Mouse (Mus musculus) embryonic fibroblast, embryonic 13.5 days (primary cell): ENCODE measurements around the gene Ndufb7.

Experiments
- CTCF ChIP-seq: IDR thresholded peaks from 2 replicates; pipeline ENCODE4 v1.5.1; 2011; ENCODE audit warnings: mild to moderate bottlenecking, control low read depth, low read length, moderate library complexity, borderline replicate concordance; ENCODE audit not compliant: insufficient read depth
- POLR2A ChIP-seq: IDR thresholded peaks from 2 replicates; pipeline ENCODE4 v1.6.1; 2011; ENCODE audit warnings: low read depth, mild to moderate bottlenecking, control low read depth, low read length, moderate library complexity

DNA sequence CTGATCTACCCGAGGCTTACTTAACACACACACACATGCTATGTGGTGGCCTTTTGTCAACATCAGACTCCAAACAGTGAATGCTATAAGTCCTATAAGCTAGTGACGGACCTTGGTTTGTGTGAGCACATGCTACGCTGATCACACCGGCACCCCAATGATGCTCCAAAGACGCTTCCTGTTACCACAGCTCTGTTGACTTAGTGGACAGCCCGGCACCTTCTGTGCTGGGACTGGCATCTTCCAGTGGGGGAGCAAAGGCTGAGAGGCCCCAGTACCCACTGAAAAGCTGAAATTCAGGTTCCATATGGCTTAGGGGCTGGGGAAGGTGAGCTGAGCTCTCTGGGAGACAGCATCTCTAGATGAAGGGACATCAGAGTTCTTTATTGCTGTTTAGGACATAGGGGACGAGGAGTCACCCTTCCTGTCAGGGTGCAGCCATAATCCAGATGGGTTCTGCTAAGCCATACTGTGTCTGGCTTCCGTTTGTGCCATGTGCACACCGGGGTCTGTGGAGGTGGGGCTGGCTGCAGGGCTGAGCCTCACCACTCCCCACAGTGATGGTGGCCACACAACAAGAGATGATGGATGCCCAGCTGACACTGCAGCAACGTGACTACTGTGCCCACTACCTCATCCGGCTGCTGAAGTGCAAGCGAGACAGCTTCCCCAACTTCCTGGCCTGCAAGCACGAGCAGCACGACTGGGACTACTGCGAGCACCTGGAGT is 4.0 kb downstream of the Ndufb7 start:
- TF ChIP-seq CTCF (no peak), POLR2A (no peak)
